Mouse (Mus musculus): ENCODE data around the gene Tmco4. TPM values are rescaled to one million over a fixed set of nuclear protein-coding genes. Genes with fewer than 3 reads are reported as not detected.

Gene Tmco4
- polyA plus RNA-seq, 1 experiment from 2014 or later = 1.3 TPM

DNA sequence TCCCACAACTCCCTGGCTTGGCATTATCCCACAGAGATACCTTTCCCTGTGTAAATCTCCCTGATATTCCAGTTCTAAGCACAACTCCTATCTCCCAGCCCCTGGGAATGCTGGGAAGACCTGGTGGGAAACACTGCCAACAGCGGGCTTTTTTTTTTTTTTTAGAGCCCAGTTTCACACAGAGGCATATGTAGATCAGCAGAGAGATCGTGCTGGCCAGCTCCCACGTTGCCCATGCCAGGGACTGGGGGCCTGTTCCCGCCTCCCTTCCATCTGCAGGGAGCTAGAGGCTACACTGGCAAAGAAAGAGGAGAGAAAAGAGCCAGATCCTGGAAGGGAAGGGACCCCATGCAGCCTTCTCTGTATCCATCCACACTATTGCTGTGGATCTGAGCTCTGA is 95.6 kb downstream of the Tmco4 start:
- Histone ChIP-seq H3K27ac (ENCODE audit: low read depth, low read length) (no peak overlapping the region), H3K36me3 (ENCODE audit: control insufficient read depth, insufficient read depth, low read length) (no peaks in the 10 kb centered on the region), H3K9me3 (ENCODE audit: control insufficient read depth, low read length) (no peaks in the 10 kb centered on the region), H3K4me3 (ENCODE audit: low read depth, low read length) (no peak overlapping the region), H3K9ac (ENCODE audit: low read depth, low read length) (no peak overlapping the region), H3K4me2 (replicated peaks; ENCODE audit: low read depth, low read length) (no peak overlapping the region), H3K27me3 (ENCODE audit: control insufficient read depth, insufficient read depth, low read length) (peaks cover 6% of the 10 kb centered on the region), H3K4me1 (replicated peaks; ENCODE audit: control insufficient read depth, insufficient read depth, low read length) (no peaks in the 10 kb centered on the region)
- DNase-seq (ENCODE audit: low spot score) (no peak), ATAC-seq (ENCODE audit: low FRiP score) (no peak)
- WGBS = 49% methylated on average over 4 of the region's 4 CpGs

GRCm38 (mm10) chr4:139074060-139074459 is 101.4 kb downstream of the Tmco4 start:
- H3K27me3 ChIP-seq (ENCODE audit: control insufficient read depth, insufficient read depth, low read length) = peaks cover 49% of the 10 kb centered on the region
- H3K4me3 ChIP-seq (ENCODE audit: low read depth, low read length) = no peak overlapping the region
- no peak overlapping the region for H3K27ac ChIP-seq (ENCODE audit: low read depth, low read length)
- H3K4me1 ChIP-seq (replicated peaks; ENCODE audit: control insufficient read depth, insufficient read depth, low read length) = 0 out of 2 replicates have a peak, but pooled peaks cover 2% of the 10 kb centered on the region
- H3K36me3 ChIP-seq (ENCODE audit: control insufficient read depth, insufficient read depth, low read length) = no peaks in the 10 kb centered on the region
- no peak for ATAC-seq (ENCODE audit: low FRiP score)
- no peaks in the 10 kb centered on the region for H3K9me3 ChIP-seq (ENCODE audit: control insufficient read depth, low read length)
- H3K4me2 ChIP-seq (replicated peaks; ENCODE audit: low read depth, low read length) = peak overlapping the region; percentile 86; the same call in 1 of the 2 replicates
- no peak for DNase-seq (ENCODE audit: low spot score)
- no peak overlapping the region for H3K9ac ChIP-seq (ENCODE audit: low read depth, low read length)
- 16% methylated on average over 29 of the region's 29 CpGs for WGBS

DNA sequence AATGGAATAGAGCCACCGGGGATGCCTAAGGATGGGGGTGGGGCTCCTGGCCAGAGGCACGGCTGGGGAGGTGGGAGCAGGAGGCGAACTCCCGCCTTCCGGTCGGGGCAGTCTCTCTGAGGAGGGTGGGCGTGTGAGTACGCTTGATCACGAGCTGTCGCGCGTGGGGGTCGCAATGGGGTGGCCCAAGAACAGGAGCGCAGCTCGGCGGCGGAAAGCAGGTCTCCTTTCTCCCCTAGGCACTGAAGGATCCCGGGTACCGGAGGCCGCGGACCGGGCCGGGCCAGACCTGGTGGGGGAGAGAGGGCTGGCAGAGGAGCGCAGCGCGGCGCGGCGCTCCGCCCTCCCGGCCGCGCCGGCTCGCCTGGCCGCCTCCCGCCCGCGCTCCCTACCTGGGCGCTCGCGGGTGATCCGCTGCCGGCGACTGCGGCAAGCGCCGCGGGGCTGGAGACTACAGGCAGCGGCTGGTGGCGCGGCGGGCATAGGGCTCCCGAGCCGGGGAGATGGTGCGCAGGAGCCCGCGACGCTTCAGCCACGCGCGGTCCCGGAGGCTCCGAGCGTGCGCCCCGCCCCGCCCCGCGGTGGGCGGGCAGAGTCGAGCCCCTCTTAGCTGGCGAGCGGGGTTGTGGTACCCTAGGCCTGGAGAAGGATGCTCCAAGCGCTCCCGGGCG is 102.5 kb downstream of the Tmco4 start, which contains the start of gene Htr6:
Htr6 (minus strand) TSS at position 530 of the 671 bp plus-strand sequence.
- Histone ChIP-seq H3K36me3 (ENCODE audit: control insufficient read depth, insufficient read depth, low read length) (no peaks in the 10 kb centered on the region), H3K4me3 (ENCODE audit: low read depth, low read length) (peak within 1 kb of the TSS; percentile 38), H3K4me1 (replicated peaks; ENCODE audit: control insufficient read depth, insufficient read depth, low read length) (0 out of 2 replicates have a peak, but pooled peaks cover 2% of the 10 kb centered on the region), H3K9me3 (ENCODE audit: control insufficient read depth, low read length) (no peaks in the 10 kb centered on the region), H3K9ac (ENCODE audit: low read depth, low read length) (peak within 1 kb of the TSS; percentile 40; the same call in 1 of the 2 replicates), H3K27me3 (ENCODE audit: control insufficient read depth, insufficient read depth, low read length) (peaks cover 49% of the 10 kb centered on the region), H3K27ac (ENCODE audit: low read depth, low read length) (no peak within 1 kb of the TSS), H3K4me2 (replicated peaks; ENCODE audit: low read depth, low read length) (peak within 1 kb of the TSS; percentile 86)
- peak; percentile 37 for DNase-seq (ENCODE audit: low spot score)
- WGBS = under 1% methylated on average over 61 of the region's 77 CpGs
- ATAC-seq (ENCODE audit: low FRiP score) = no peak

- H3K27me3 ChIP-seq (ENCODE audit: control insufficient read depth, insufficient read depth, low read length) = peaks cover 49% of the 10 kb centered on the region
- peak overlapping the region; percentile 38; the same call in 1 of the 2 replicates for H3K4me3 ChIP-seq (ENCODE audit: low read depth, low read length)
- no peak for DNase-seq (ENCODE audit: low spot score)
Measured at GRCm38 (mm10) chr4:139075915-139076314, 103.2 kb downstream of the Tmco4 start.

DNA sequence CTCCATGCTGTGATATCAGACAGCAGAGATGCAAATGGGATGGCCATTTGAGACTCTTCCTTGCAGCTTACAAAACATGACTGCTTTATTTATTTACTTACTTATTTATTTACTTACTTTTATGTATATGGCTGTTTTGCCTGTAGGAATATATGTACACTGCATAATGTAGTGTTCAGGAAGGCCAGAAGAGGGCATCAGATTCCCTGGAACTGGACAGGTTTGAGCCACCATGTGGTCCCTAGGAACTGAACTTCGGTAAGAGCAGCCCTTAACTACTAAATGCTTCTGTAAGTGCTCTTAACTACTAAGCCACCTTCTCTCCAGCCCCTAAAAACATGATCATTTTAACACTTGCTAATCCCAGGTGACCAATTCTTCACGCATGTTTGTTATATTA is 105.6 kb downstream of the Tmco4 start:
- Histone ChIP-seq H3K4me3 (ENCODE audit: low read depth, low read length) (no peak overlapping the region), H3K36me3 (ENCODE audit: control insufficient read depth, insufficient read depth, low read length) (no peaks in the 10 kb centered on the region), H3K4me1 (replicated peaks; ENCODE audit: control insufficient read depth, insufficient read depth, low read length) (peaks cover 6% of the 10 kb centered on the region; the same call in 1 of the 2 replicates), H3K27ac (ENCODE audit: low read depth, low read length) (no peak overlapping the region), H3K27me3 (ENCODE audit: control insufficient read depth, insufficient read depth, low read length) (peaks cover 42% of the 10 kb centered on the region), H3K9ac (ENCODE audit: low read depth, low read length) (no peak overlapping the region), H3K9me3 (ENCODE audit: control insufficient read depth, low read length) (no peaks in the 10 kb centered on the region), H3K4me2 (replicated peaks; ENCODE audit: low read depth, low read length) (no peak overlapping the region)
- peak; percentile 46 for DNase-seq (ENCODE audit: low spot score)
- ATAC-seq (ENCODE audit: low FRiP score) = no peak
- 49% methylated on average over 2 of the region's 2 CpGs for WGBS

More at GRCm38 (mm10) chr4:139075915-139076314, 103.2 kb downstream of the Tmco4 start:
- 21% methylated on average over 5 of the region's 5 CpGs for WGBS
- peak overlapping the region; percentile 86; the same call in 1 of the 2 replicates for H3K4me2 ChIP-seq (replicated peaks; ENCODE audit: low read depth, low read length)
- no peaks in the 10 kb centered on the region for H3K36me3 ChIP-seq (ENCODE audit: control insufficient read depth, insufficient read depth, low read length)
- no peak overlapping the region for H3K27ac ChIP-seq (ENCODE audit: low read depth, low read length)
- no peaks in the 10 kb centered on the region for H3K9me3 ChIP-seq (ENCODE audit: control insufficient read depth, low read length)
- ATAC-seq (ENCODE audit: low FRiP score) = no peak
- H3K4me1 ChIP-seq (replicated peaks; ENCODE audit: control insufficient read depth, insufficient read depth, low read length) = 0 out of 2 replicates have a peak, but pooled peaks cover 2% of the 10 kb centered on the region
- H3K9ac ChIP-seq (ENCODE audit: low read depth, low read length) = no peak overlapping the region

- no peak for ATAC-seq (ENCODE audit: low FRiP score)
- Histone ChIP-seq H3K27me3 (ENCODE audit: control insufficient read depth, insufficient read depth, low read length) (peaks cover 38% of the 10 kb centered on the region), H3K27ac (ENCODE audit: low read depth, low read length) (no peak overlapping the region), H3K4me2 (replicated peaks; ENCODE audit: low read depth, low read length) (no peak overlapping the region), H3K4me3 (ENCODE audit: low read depth, low read length) (no peak overlapping the region), H3K9ac (ENCODE audit: low read depth, low read length) (no peak overlapping the region), H3K4me1 (replicated peaks; ENCODE audit: control insufficient read depth, insufficient read depth, low read length) (peaks cover 8% of the 10 kb centered on the region; the same call in 1 of the 2 replicates), H3K9me3 (ENCODE audit: control insufficient read depth, low read length) (no peaks in the 10 kb centered on the region), H3K36me3 (ENCODE audit: control insufficient read depth, insufficient read depth, low read length) (no peaks in the 10 kb centered on the region)
- no peak for DNase-seq (ENCODE audit: low spot score)
- 23% methylated on average over 4 of the region's 4 CpGs for WGBS
Measured at GRCm38 (mm10) chr4:139078726-139079125, 106.0 kb downstream of the Tmco4 start.

- WGBS = 75% methylated on average over 11 of the region's 11 CpGs
- ATAC-seq (ENCODE audit: low FRiP score) (no peak), DNase-seq (ENCODE audit: low spot score) (no peak)
- Histone ChIP-seq H3K27ac (ENCODE audit: low read depth, low read length) (no peak overlapping the region), H3K4me2 (replicated peaks; ENCODE audit: low read depth, low read length) (no peak overlapping the region), H3K9ac (ENCODE audit: low read depth, low read length) (no peak overlapping the region), H3K4me1 (replicated peaks; ENCODE audit: control insufficient read depth, insufficient read depth, low read length) (peaks cover 8% of the 10 kb centered on the region; the same call in 1 of the 2 replicates), H3K27me3 (ENCODE audit: control insufficient read depth, insufficient read depth, low read length) (peaks cover 31% of the 10 kb centered on the region), H3K36me3 (ENCODE audit: control insufficient read depth, insufficient read depth, low read length) (no peaks in the 10 kb centered on the region), H3K4me3 (ENCODE audit: low read depth, low read length) (no peak overlapping the region), H3K9me3 (ENCODE audit: control insufficient read depth, low read length) (no peaks in the 10 kb centered on the region)
Measured at GRCm38 (mm10) chr4:139079439-139079838, 106.8 kb downstream of the Tmco4 start.

- peaks cover 8% of the 10 kb centered on the region; the same call in 1 of the 2 replicates for H3K4me1 ChIP-seq (replicated peaks; ENCODE audit: control insufficient read depth, insufficient read depth, low read length)
- no peak overlapping the region for H3K27ac ChIP-seq (ENCODE audit: low read depth, low read length)
- no peak overlapping the region for H3K9ac ChIP-seq (ENCODE audit: low read depth, low read length)
- no peak overlapping the region for H3K4me2 ChIP-seq (replicated peaks; ENCODE audit: low read depth, low read length)
- DNase-seq (ENCODE audit: low spot score) = no peak
- no peak for ATAC-seq (ENCODE audit: low FRiP score)
- peaks cover 25% of the 10 kb centered on the region for H3K27me3 ChIP-seq (ENCODE audit: control insufficient read depth, insufficient read depth, low read length)
- H3K36me3 ChIP-seq (ENCODE audit: control insufficient read depth, insufficient read depth, low read length) = no peaks in the 10 kb centered on the region
- WGBS = 95% methylated on average over 7 of the region's 7 CpGs
- H3K9me3 ChIP-seq (ENCODE audit: control insufficient read depth, low read length) = no peaks in the 10 kb centered on the region
- H3K4me3 ChIP-seq (ENCODE audit: low read depth, low read length) = no peak overlapping the region
Measured at GRCm38 (mm10) chr4:139080259-139080658, 107.6 kb downstream of the Tmco4 start.

Data from hindbrain, embryonic 11.5 days (tissue).